8 mouse cellular contexts compared by ENCODE assay signal in the genomic region with DNA sequence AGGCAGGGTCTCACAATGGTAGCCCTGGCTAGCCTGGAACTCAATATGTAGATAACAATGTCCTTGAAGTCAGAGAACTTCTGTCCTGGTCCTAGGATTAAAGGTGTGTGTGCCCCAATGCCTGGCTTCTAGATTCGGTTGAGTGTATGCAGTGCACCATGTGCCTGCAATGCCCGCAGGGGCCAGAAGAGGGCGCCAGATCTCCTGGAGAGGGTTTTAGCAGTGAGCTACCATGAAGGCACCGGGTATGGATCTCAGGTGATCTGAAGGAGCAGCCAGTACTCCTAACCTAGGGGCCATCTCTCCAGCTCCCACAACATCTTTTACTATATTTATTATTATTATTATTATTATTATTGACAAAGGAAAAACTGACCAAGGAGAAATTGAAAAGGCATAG. TPM values are rescaled to one million over a fixed set of nuclear protein-coding genes. Genes with fewer than 3 reads are reported as not detected.
DNase-seq lines count a peak whose midpoint lies in the region; ATAC-seq lines count a peak whose summit lies in the region.

No protein-coding gene starts in this region.

- no peak overlapping the region for H3K4me2 ChIP-seq in forebrain, embryonic 15.5 days (replicated peaks)

- no peaks in the 10 kb centered on the region for H3K9me3 ChIP-seq in forebrain, embryonic 15.5 days
- no peaks in the 10 kb centered on the region for H3K9me3 ChIP-seq in hindbrain, embryonic 10.5 days

- peaks cover 4% of the 10 kb centered on the region for H3K4me1 ChIP-seq in forebrain, embryonic 15.5 days
- peaks cover 26% of the 10 kb centered on the region for H3K4me1 ChIP-seq in hindbrain, embryonic 10.5 days (replicated peaks)

- WGBS in forebrain, embryonic 15.5 days: 5% methylated on average over 4 of the region's 4 CpGs
- 10% methylated on average over 4 of the region's 4 CpGs for WGBS in hindbrain, embryonic 10.5 days

- no peak overlapping the region for H3K4me3 ChIP-seq in forebrain, embryonic 15.5 days
- H3K4me3 ChIP-seq in hindbrain, embryonic 10.5 days: no peak overlapping the region

- peak; percentile 78; the same call in 1 of the 2 replicates for ATAC-seq in forebrain, embryonic 15.5 days (replicated peaks)

- DNase-seq in MN1 (ENCODE audit: low spot score): peak; percentile 88
- DNase-seq in c-Kit-positive CD71-positive TER-119-positive erythroid progenitor cells, embryonic 14.5 days (ENCODE audit: low spot score): peak; percentile 90
- peak; percentile 92 for DNase-seq in hindbrain, embryonic 10.5 days (ENCODE audit: low spot score)
- peak; percentile 92 to 93 for DNase-seq in layer of hippocampus, postnatal 10 days (ENCODE audit: low spot score in 2 of 2)
- DNase-seq in lung, postnatal 36 days: peak; percentile 91
- DNase-seq in right cerebral cortex, postnatal 14 days: peak; percentile 88
- peak; percentile 91 for DNase-seq in urinary bladder, postnatal 14 days (ENCODE audit: low spot score)

- H3K27me3 ChIP-seq in forebrain, embryonic 15.5 days: no peaks in the 10 kb centered on the region
- no peaks in the 10 kb centered on the region for H3K27me3 ChIP-seq in hindbrain, embryonic 10.5 days (ENCODE audit: insufficient read depth, poor library complexity, severe bottlenecking)

- H3K9ac ChIP-seq in forebrain, embryonic 15.5 days (replicated peaks): no peak overlapping the region

- H3K36me3 ChIP-seq in forebrain, embryonic 15.5 days: peaks cover 29% of the 10 kb centered on the region; the same call in 1 of the 2 replicates
- H3K36me3 ChIP-seq in hindbrain, embryonic 10.5 days: peaks cover 73% of the 10 kb centered on the region

- no peak overlapping the region for H3K27ac ChIP-seq in forebrain, embryonic 15.5 days (replicated peaks)
- H3K27ac ChIP-seq in hindbrain, embryonic 10.5 days: no peak overlapping the region

RNA-seq across cellular contexts. Expression of gene Ssh1, which starts 37.2 kb away (rescaled TPM):
- 12.8 and 13.8 TPM in 2 replicates for polyA plus RNA-seq in forebrain, embryonic 15.5 days (2015; fragmentation: Nextera tagmentation; extraction: Ambion mirVana)
- polyA plus RNA-seq in hindbrain, embryonic 10.5 days (2016; fragmentation: Nextera tagmentation; extraction: Ambion mirVana): 14.8 and 16.9 TPM in 2 replicates
- total RNA-seq in layer of hippocampus, postnatal 10 days (2021): 10 to 100 TPM; 25.7 to 27.1 TPM

RNA-seq across cellular contexts. Expression of gene Dao, which starts 47.0 kb away (rescaled TPM):
- polyA plus RNA-seq in forebrain, embryonic 15.5 days (2015; fragmentation: Nextera tagmentation; extraction: Ambion mirVana): not detected in 2 replicates
- not detected in 2 replicates for polyA plus RNA-seq in hindbrain, embryonic 10.5 days (2016; fragmentation: Nextera tagmentation; extraction: Ambion mirVana)
- not detected for total RNA-seq in layer of hippocampus, postnatal 10 days (2021)

RNA-seq across cellular contexts. Expression of gene Coro1c, which starts 48.0 kb away (rescaled TPM):
- 221 and 224 TPM in 2 replicates for polyA plus RNA-seq in forebrain, embryonic 15.5 days (2015; fragmentation: Nextera tagmentation; extraction: Ambion mirVana)
- 248 and 258 TPM in 2 replicates for polyA plus RNA-seq in hindbrain, embryonic 10.5 days (2016; fragmentation: Nextera tagmentation; extraction: Ambion mirVana)
- total RNA-seq in layer of hippocampus, postnatal 10 days (2021): 100 to 1,000 TPM; 104 TPM
